Mouse (Mus musculus): ENCODE results near the gene Mgat4e.

DNA sequence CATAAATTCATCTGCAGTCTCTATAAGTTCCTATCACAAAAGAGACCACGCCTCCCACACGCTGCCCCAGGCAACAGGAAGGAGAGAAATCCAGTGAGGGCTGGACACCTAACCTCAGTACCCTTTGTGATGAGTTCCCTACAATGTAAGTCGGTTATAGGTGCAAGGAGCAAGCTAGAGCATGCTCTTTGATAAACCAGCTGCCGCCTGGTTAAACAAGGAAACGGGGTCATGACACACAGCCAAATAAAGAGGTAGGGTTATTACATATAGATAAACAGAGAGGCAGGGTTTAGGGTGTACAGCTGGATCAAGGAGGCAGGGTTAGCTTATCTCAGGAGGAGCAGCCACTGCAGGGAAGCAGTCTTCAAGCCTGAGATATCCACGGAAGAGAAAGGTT is 22.7 kb downstream of the Mgat4e start:
- TF ChIP-seq MAZ (IDR thresholded peaks at IDR 0.05; ENCODE audit: low read depth, low read length) (0 out of 2 replicates have a peak, but pooled peaks have one; percentile 38), POLR2A (IDR thresholded peaks at IDR 0.05; ENCODE audit: control insufficient read depth in 1 of 2, insufficient read depth in 1 of 2, low read depth in 1 of 2, low read length in 2 of 2, poor library complexity in 1 of 2) (no peak), CTCF (IDR thresholded peaks at IDR 0.05 in 2 of 3, conservative IDR thresholded peaks at IDR 0.05 in 1 of 3; ENCODE audit: control insufficient read depth in 1 of 3, insufficient read depth in 1 of 3, low read depth in 2 of 3, low read length in 3 of 3, poor library complexity in 1 of 3, severe bottlenecking in 1 of 3) (no peak), JUND (IDR thresholded peaks at IDR 0.05; ENCODE audit: low read depth, low read length) (no peak), ELF1 (IDR thresholded peaks at IDR 0.05; ENCODE audit: low read depth, low read length) (peak; percentile 57; the same call in 1 of the 2 replicates), TBP (IDR thresholded peaks at IDR 0.05; ENCODE audit: low read depth, low read length) (no peak), NELFE (IDR thresholded peaks at IDR 0.05; ENCODE audit: low read depth, low read length) (no peak; the same call in 1 of the 2 replicates), USF2 (IDR thresholded peaks at IDR 0.05; ENCODE audit: borderline replicate concordance in 1 of 2, insufficient read depth in 1 of 2, low read depth in 1 of 2, low read length in 2 of 2) (no peak), NRF1 (IDR thresholded peaks at IDR 0.05; ENCODE audit: insufficient read depth, low read depth, low read length, poor library complexity, severe bottlenecking) (peak; percentile 66)

Measured in MEL (cell line).